In genomic region chr7:49909850-49910249, GRCm38 (mm10) we compare ENCODE assay signal across 14 mouse cellular contexts. TPM values are rescaled to one million over a fixed set of nuclear protein-coding genes. Genes with fewer than 3 reads are reported as not detected.
A peak's percentile ranks its signal among the peaks of the same experiment; 100 is the strongest.
DNase-seq lines count a peak whose midpoint lies in the region; ATAC-seq lines count a peak whose summit lies in the region.
"Had no signal": no experiment of that assay in that cellular context is flagged by ENCODE, and none has a peak within 500 bp of the region (broad histone marks: within the 10 kb centered on the region; RNA-seq: fewer than 3 reads in every experiment).

TSS of gene Slc6a5 (plus strand) at chr7:49910146.

- no peak for ATAC-seq in kidney, embryonic 14.5 days (ENCODE audit: low FRiP score, low TSS enrichment)
- no peak for ATAC-seq in hindbrain, embryonic 14.5 days (ENCODE audit: low FRiP score)
- no peak for ATAC-seq in neural tube, embryonic 11.5 days (ENCODE audit: insufficient read depth, low FRiP score, low TSS enrichment)

- WGBS in kidney, embryonic 14.5 days = 3% methylated on average over 15 of the region's 15 CpGs
- under 1% methylated on average over 15 of the region's 15 CpGs for WGBS in embryonic facial prominence, embryonic 10.5 days
- 1% methylated on average over 15 of the region's 15 CpGs for WGBS in hindbrain, embryonic 14.5 days
- under 1% methylated on average over 15 of the region's 15 CpGs for WGBS in neural tube, embryonic 11.5 days

- no peak within 1 kb of the TSS for H3K9ac ChIP-seq in kidney, embryonic 14.5 days (ENCODE audit: low read depth, low read length)
- H3K9ac ChIP-seq in hindbrain, embryonic 14.5 days = peak within 1 kb of the TSS; percentile 70
- peak within 1 kb of the TSS; percentile 42; the same call in 1 of the 2 replicates for H3K9ac ChIP-seq in neural tube, embryonic 11.5 days (ENCODE audit: low read length)
- H3K9ac ChIP-seq: liver, embryonic 13.5 days had no signal

- no peak within 1 kb of the TSS for H3K4me2 ChIP-seq in kidney, embryonic 14.5 days (replicated peaks; ENCODE audit: low read depth, low read length)
- peak within 1 kb of the TSS; percentile 56 for H3K4me2 ChIP-seq in hindbrain, embryonic 14.5 days (replicated peaks)
- H3K4me2 ChIP-seq in neural tube, embryonic 11.5 days (ENCODE audit: low read depth) = peak within 1 kb of the TSS; percentile 15; the same call in 1 of the 2 replicates
- H3K4me2 ChIP-seq: liver, embryonic 13.5 days had no signal

- H3K9me3 ChIP-seq in kidney, embryonic 14.5 days (ENCODE audit: control insufficient read depth, low read length) = no peaks in the 10 kb centered on the region
- H3K9me3 ChIP-seq in embryonic facial prominence, embryonic 10.5 days = no peaks in the 10 kb centered on the region
- no peaks in the 10 kb centered on the region for H3K9me3 ChIP-seq in hindbrain, embryonic 14.5 days (ENCODE audit: control insufficient read depth, low read length)
- no peaks in the 10 kb centered on the region for H3K9me3 ChIP-seq in neural tube, embryonic 11.5 days (ENCODE audit: control insufficient read depth, low read length)
- H3K9me3 ChIP-seq: liver, embryonic 13.5 days had no signal

- no peaks in the 10 kb centered on the region for H3K36me3 ChIP-seq in kidney, embryonic 14.5 days (ENCODE audit: control insufficient read depth, insufficient read depth, low read length)
- H3K36me3 ChIP-seq in embryonic facial prominence, embryonic 10.5 days (replicated peaks) = no peaks in the 10 kb centered on the region
- no peaks in the 10 kb centered on the region for H3K36me3 ChIP-seq in hindbrain, embryonic 14.5 days (replicated peaks; ENCODE audit: control insufficient read depth, insufficient read depth)
- no peaks in the 10 kb centered on the region for H3K36me3 ChIP-seq in neural tube, embryonic 11.5 days (ENCODE audit: control insufficient read depth, insufficient read depth, low read length)
- H3K36me3 ChIP-seq: liver, embryonic 13.5 days had no signal

- no peak within 1 kb of the TSS for H3K4me3 ChIP-seq in kidney, embryonic 14.5 days (ENCODE audit: low read length)
- H3K4me3 ChIP-seq in embryonic facial prominence, embryonic 10.5 days = no peak within 1 kb of the TSS
- H3K4me3 ChIP-seq in hindbrain, embryonic 14.5 days (replicated peaks; ENCODE audit: low read length) = peak within 1 kb of the TSS; percentile 40
- peak within 1 kb of the TSS; percentile 25; the same call in 1 of the 2 replicates for H3K4me3 ChIP-seq in neural tube, embryonic 11.5 days (ENCODE audit: low read depth, low read length)
- H3K4me3 ChIP-seq: liver, embryonic 13.5 days; myocyte had no signal

- peaks cover 98% of the 10 kb centered on the region for H3K27me3 ChIP-seq in kidney, embryonic 14.5 days (ENCODE audit: control insufficient read depth, insufficient read depth, low read length)
- H3K27me3 ChIP-seq in embryonic facial prominence, embryonic 10.5 days (replicated peaks; ENCODE audit: low read depth, poor library complexity, severe bottlenecking) = peaks cover 100% of the 10 kb centered on the region
- H3K27me3 ChIP-seq in hindbrain, embryonic 14.5 days (ENCODE audit: control insufficient read depth, insufficient read depth, low read length) = peaks cover 96% of the 10 kb centered on the region
- H3K27me3 ChIP-seq in neural tube, embryonic 11.5 days (ENCODE audit: control insufficient read depth, insufficient read depth, low read length) = peaks cover 98% of the 10 kb centered on the region
- H3K27me3 ChIP-seq: CH12.LX had no signal

- no peaks in the 10 kb centered on the region for H3K4me1 ChIP-seq in kidney, embryonic 14.5 days (ENCODE audit: control insufficient read depth, insufficient read depth, low read length)
- 0 out of 2 replicates have a peak, but pooled peaks cover 5% of the 10 kb centered on the region for H3K4me1 ChIP-seq in embryonic facial prominence, embryonic 10.5 days
- H3K4me1 ChIP-seq in hindbrain, embryonic 14.5 days (replicated peaks; ENCODE audit: control insufficient read depth, insufficient read depth, low read length) = no peaks in the 10 kb centered on the region; the same call in 1 of the 2 replicates
- H3K4me1 ChIP-seq in neural tube, embryonic 11.5 days (ENCODE audit: control insufficient read depth, insufficient read depth, low read length) = no peaks in the 10 kb centered on the region
- H3K4me1 ChIP-seq: liver, embryonic 13.5 days had no signal

- no peak within 1 kb of the TSS for H3K27ac ChIP-seq in kidney, embryonic 14.5 days (ENCODE audit: low read depth, low read length)
- H3K27ac ChIP-seq in embryonic facial prominence, embryonic 10.5 days (replicated peaks) = no peak within 1 kb of the TSS
- H3K27ac ChIP-seq in hindbrain, embryonic 14.5 days = peak within 1 kb of the TSS; percentile 87
- peak within 1 kb of the TSS; percentile 65 for H3K27ac ChIP-seq in neural tube, embryonic 11.5 days (ENCODE audit: low read depth, low read length)
- H3K27ac ChIP-seq: liver, embryonic 13.5 days had no signal

- DNase-seq in kidney, adult 9 months = peak; percentile 14
- peak; percentile 20 for DNase-seq in embryonic facial prominence, embryonic 10.5 days (ENCODE audit: low spot score)
- no peak for DNase-seq in hindbrain, embryonic 14.5 days (ENCODE audit: low spot score)
- peak; percentile 42 for DNase-seq in neural tube, embryonic 11.5 days (ENCODE audit: low spot score)
- no peak for DNase-seq in lung, postnatal 25 days (ENCODE audit: low spot score)
- DNase-seq in urinary bladder, adult 2 months (ENCODE audit: low spot score) = no peak
- DNase-seq: gastrocnemius, postnatal 25 days; liver, embryonic 13.5 days; right cerebral cortex, adult 18-20 months had no signal

RNA-seq across cellular contexts. Expression of gene Slc6a5, which starts in this region (rescaled TPM):
- not detected in 2 replicates for polyA plus RNA-seq in kidney, embryonic 14.5 days (2014; fragmentation: Nextera tagmentation; extraction: Ambion mirVana)
- polyA plus RNA-seq in embryonic facial prominence, embryonic 10.5 days (2016; fragmentation: Nextera tagmentation; extraction: Ambion mirVana) = 0.04 and 0.09 TPM in 2 replicates
- 11.8 and 14.2 TPM in 2 replicates for polyA plus RNA-seq in hindbrain, embryonic 14.5 days (2014; fragmentation: Nextera tagmentation; extraction: Ambion mirVana)
- polyA plus RNA-seq in neural tube, embryonic 11.5 days (2014; fragmentation: Nextera tagmentation; extraction: Ambion mirVana) = 3.7 and 4.4 TPM in 2 replicates
- not detected in 2 replicates for polyA plus RNA-seq in urinary bladder, adult 2 months (2012; rRNA removed)
- polyA plus RNA-seq: heart, embryonic 14.5 days; liver, embryonic 13.5 days; myocyte; spleen, adult 2 months had no signal

Comparison
In these comparisons a context has a peak if more than half of its experiments do, and no peak if none do; other contexts are left out.
1. Peak in DNase-seq in embryonic facial prominence, embryonic 10.5 days; RNA of the gene not detected or under 1 TPM.
2. DNase-seq: peak in kidney, adult 9 months (single experiment) and neural tube, embryonic 11.5 days (single experiment); none in hindbrain, embryonic 14.5 days (single experiment), lung, postnatal 25 days (single experiment) and urinary bladder, adult 2 months (single experiment).
3. H3K27ac ChIP-seq: peak in hindbrain, embryonic 14.5 days (single experiment) and neural tube, embryonic 11.5 days (single experiment); none in kidney, embryonic 14.5 days (single experiment) and embryonic facial prominence, embryonic 10.5 days (single experiment).
4. H3K4me3 ChIP-seq: peak in hindbrain, embryonic 14.5 days (single experiment) and neural tube, embryonic 11.5 days (single experiment); none in kidney, embryonic 14.5 days (single experiment) and embryonic facial prominence, embryonic 10.5 days (single experiment).